Mouse (Mus musculus): ENCODE data around the gene Krt7.

Gene Krt7

DNA sequence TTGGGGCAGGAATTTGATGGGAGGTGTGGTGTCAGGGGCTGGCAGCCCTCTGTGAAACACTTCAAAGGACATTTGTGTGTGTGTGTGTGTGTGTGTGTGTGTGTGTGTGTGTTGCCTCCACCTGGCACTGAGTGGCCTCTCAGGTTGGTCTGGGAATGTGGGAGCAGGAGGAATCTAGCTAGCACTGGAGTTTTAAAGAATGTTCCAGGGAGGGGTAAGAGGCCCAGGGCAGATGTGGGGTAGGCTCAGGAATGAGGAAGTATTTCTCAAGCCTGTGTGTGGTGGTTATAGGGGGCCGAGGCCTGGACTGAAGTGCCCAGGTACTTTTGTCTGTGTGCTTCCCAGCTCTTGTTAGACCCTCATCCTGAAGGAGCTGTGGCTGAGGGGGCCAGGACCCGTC lies at the start of gene Krt7:
TSS of gene Krt7 (plus strand) at position 269 of the 400 bp plus-strand sequence.
- no peak for DNase-seq

DNA sequence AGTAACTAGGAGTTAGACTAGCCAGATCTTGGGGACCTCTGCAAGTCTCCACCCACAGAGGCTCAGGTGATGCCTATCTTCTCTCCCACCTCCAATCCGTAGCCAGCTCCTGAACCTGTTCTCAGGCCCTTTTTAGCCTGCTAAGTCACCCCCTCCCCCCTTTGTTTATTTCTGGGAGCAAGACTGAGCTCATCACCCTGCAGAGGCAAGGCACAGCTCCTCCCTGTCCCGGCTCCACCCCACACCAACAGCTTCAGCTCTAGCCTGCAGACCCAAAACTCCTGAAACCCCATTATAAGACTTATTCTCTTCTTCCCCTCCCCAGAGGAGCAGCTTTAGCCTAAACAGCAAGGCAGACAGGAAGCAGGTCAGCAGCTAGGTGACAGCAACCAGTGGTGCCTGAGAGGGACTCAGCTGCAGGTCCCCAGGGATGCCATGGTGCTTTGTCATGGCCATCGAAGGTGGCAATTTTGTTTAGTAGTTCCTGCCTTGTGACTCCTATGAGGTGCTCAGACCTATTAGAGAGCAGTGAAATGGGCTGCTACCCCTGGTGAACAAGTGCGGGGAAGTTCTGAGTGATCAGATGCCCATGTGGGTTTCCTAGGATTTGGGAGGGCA lies 48.3 kb upstream of the Krt7 start:
- no peak for DNase-seq

DNA sequence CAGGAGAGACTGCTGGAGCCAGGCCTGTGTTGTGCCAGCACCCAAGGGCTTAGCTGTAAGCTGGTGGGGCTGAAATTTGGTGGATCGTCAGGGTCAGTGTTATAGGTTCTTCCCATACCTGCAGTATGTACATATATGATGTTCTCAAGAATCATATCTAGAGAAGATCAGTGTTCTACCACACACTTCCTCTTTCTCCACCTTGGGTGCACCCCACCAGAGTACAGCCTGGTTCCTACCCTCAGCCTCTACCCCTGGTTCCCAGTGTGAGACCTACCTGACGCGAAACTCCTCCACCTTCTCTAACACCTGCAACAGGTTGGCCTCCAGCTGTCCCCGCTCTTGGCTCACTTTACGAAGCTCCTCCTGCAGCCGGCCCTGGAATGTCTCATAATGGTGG lies 46.9 kb upstream of the Krt7 start:
- DNase-seq: no peak

DNA sequence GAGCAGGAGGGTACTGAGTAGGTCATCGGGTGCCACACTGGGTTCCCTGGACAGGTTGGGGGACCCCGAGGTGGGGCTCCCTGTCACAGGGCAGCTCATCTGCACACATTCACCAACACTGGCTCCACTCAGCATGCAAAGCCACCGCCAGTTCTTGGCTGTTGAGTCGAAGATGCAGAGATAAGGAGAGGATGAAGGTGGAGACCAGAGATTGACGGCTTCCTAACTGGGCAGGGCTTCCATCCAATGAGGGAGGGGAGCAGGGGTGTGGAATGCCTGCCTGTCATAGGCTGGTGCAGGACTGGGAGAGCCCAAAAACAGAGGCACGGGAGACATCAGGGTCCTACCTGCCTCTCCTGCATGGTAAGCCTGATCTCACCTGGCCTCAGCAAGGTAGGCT lies 46.4 kb upstream of the Krt7 start:
- DNase-seq: no peak

DNA sequence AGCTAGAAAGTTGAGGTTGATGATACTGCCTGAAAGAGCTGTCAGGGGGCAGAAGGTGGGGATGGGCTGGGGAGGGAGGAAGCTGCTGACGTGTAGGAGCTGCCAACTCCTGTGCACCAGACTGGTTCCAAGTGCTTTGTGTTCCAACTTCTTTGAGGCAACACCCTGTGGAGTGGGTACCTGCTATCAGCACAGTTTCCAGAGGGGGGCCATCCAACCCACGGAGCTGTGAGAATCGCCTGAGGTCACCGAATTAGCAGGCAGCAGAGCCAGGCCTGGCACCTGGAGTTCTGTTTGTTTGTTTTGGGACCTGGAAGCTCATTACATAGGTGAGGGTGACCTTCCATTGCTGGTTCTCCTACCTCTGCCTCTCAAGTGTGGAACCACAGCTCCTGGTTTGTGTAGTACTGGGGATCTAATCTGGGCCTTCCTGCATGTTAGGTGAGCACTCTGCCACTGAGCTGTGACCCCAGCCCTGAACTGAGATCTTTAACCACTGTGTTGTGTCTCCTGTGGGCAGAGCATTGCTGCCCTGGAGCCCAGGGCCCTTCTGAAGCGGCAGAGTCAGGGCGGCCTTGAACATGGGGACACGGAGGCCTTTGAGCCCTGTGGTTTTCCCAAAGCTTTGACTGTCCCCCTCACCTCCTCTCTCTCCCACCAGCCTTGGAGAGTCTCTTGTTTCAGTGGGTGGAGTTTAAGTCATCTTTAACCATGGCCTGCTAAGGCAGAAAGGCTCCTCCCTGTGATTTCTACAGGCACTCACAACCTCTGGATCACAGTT lies 45.8 kb upstream of the Krt7 start:
- DNase-seq: peak; percentile 17

DNA sequence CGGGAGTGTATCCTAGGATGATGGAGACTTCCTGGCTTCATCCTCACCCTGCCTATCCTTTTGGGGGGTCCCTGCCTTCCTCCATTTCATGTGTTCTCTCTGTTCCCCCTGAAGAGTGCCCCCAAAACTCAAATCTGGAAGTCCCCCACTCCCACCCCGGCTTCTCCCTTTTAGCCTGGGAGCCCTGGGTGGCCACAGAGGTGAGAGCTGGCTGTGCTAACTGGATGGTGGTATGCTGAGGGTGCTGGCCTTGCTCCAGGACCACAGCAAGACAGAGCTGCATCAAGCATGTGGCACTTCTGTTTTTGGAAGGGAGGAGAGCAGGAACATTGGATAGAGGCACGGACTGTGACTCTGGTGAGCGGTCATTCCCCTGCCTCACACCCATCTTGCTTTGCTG lies 45.1 kb upstream of the Krt7 start:
- no peak for DNase-seq

DNA sequence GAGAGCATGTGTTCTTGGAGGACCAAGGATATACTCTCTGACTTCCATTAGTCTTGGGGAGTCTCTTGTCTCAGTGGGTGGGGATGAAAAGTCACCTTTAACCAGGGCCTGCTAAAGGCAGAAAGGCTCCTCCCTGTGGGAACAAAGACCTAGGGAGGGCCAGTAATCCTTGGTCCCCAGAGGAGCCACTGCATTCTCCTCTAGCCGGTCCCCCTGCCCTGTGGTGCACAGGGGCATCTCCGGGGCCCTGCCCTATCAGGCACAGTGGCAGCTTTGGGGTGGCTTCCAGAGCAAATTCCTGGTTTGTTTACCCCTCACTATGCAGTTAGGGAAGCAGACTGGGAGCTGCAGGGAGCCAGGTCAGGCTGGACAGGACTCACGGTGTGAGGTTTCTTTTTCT lies 44.4 kb upstream of the Krt7 start:
- DNase-seq: no peak

DNA sequence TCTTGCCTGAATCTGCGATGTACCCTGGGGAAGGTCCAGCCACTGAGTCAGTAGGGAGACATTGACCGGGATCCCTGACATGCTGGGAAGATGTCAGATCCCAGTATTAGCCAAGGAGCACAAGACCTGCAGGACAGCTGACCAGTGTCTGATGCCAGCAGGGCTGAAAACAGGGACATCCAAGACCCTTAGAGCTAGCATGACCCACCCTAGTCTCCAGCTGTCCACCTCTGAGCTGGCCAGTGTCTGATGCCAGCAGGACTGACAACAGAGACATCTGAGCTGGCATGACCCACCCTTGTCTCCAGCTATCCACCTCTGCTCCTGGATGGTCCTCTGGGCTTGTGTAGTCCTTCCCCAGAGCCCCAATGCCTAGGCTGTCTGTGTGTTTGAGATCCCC lies 43.9 kb upstream of the Krt7 start:
- no peak for DNase-seq

DNA sequence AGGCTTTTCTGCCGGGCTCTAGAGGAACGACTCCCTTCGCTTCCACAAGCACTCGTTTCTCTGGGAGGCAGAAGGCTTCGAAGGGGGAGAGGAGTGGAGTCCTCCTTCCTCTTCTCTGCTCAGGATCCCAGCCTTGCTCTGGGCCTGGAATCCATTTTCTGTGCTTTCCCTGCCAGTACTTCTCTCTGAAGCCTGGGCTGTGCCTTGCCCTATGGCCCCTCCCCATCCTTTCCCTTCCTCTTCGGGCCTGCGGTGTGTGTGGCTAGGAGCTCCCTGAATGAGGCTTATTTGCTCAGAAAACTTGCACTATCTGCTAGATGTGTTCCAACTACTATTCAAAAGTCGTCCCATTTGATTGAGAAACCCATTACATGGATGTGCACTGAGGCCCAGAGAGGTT lies 43.3 kb upstream of the Krt7 start:
- DNase-seq: no peak

DNA sequence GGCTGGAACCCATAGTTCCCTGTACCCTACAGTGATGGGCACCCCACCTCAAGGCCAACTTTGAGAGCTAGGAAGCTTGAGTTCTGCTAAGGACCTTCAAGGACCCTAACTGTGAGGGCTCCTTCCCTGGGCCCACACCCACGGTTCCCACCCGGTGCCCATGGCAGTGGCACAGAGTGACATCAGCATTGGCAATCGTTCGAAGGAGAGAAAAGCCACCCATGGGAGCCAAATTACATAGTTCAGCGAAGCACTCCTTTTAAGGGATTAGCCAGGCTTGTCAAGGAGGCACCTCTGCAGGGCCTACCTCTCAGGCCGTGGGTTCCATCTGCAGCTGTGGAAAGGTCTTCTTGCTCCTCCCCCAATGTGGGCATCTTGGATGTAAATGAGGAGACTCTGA lies 42.8 kb upstream of the Krt7 start:
- DNase-seq: no peak

DNA sequence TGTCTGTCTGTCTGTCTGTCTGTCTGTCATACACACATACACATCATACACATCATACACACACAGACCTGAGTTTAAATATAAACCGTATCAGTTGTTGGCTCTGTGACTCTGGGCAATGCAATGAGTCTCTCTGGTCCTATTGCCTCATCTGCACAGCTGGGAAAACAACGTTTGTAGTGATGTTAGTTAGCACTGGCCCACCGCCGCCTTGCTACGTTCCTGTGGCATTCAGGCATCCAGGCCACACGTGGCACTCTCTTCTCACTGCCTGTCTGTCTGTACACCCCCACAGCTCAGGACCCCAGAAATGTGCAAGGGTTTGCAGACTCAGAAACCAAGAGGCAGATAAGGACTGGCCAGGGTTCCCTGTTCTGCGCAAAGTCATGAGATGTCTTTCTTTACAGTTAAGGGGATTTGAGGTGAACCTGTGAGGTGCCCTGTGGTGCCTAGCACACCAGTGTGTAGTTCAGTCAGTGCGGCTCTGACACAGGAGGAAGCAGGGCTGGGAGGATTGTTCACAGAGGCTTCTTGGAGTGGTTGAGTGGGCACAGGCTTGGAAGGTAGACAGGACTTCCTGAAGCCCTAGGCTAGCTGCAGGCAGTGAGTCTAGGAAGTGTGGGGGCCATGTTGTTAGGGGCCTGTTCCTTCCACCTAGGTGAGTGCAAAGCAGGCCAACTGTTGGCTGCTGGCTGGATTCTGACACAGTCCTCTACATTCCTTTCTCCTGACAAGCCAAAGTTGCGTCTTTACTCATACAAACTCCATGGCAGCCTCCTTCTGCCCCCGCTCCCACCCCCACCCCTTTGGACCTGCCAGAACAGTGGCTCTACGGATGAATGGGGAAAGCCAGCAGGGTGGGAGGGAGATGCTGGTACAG lies 42.1 kb upstream of the Krt7 start:
- DNase-seq: no peak

DNA sequence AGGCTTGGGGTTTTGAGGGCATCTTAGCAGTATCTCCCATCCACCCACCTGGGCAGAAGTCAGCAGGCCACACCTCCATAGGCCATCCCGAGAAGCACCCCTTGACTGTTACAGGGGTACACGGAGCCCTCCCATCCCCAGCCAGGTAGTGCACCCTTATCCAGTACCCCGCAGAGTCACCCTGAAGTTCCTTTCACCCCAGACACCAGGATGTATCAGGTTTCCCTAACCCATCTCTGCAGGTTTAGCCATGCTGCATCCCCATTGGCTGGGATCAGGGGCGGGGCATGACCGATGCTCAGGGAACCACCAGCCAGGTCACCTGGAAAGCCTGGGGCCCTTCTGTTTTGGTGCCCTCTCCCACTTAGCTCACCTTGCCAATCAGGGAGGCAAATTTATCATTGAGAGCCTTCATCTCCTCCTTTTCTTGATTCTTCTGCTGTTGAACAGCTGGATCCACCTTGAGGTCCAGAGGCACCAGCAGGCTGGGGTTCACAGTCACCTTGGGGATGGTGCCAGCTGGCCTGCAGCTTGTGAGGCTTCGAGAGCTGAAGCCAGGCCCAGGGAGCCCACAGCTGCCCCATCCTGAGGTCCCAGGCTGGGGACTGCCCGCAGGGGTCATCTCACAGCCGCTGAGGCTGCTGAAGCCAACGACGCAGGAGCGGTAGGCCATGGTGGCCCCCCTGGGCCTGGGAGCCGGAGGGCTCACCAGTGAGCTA lies 41.3 kb upstream of the Krt7 start:
- no peak for DNase-seq

DNA sequence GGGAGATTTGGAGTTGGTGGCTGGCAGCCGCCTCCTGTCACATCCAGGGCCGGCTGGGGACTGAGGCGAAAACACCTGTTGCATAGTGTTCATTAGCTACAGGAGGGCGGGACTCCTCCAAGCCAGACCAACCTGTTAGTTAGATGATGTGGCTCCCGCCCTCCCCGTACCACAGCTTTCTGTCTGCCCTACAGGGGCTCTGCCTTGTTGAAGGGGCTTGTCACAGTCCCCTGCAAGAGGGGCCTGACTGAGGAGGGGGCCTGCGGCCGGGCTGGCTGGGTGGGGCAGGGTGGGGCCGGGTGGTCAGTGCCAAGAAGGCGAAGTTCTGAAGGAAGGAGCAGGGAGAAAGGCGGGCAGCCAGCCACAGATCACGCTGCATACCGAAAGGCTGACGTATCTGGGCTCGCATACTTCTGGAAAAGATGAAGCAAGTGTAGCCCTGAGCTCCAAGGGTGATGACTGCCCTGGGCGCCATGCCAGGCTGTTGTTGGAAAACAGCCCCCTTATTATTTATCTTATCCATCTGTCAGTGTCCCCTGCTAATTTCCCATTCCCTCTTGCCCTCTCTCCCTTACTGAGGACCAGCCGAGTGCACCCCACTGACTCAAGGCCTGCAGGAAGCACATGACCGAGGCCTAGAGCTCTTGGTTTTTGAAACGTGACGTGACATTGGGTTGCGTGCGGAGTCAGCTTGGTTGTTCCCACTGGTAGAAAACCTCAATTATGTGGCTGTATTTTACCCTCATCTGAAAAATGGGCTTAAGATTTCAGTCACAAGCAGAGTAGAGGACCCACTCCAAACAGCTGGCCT lies 40.5 kb upstream of the Krt7 start, which contains the start of gene Krt80:
TSS of gene Krt80 (minus strand) at position 62 of the 811 bp plus-strand sequence.
- no peak for DNase-seq

DNA sequence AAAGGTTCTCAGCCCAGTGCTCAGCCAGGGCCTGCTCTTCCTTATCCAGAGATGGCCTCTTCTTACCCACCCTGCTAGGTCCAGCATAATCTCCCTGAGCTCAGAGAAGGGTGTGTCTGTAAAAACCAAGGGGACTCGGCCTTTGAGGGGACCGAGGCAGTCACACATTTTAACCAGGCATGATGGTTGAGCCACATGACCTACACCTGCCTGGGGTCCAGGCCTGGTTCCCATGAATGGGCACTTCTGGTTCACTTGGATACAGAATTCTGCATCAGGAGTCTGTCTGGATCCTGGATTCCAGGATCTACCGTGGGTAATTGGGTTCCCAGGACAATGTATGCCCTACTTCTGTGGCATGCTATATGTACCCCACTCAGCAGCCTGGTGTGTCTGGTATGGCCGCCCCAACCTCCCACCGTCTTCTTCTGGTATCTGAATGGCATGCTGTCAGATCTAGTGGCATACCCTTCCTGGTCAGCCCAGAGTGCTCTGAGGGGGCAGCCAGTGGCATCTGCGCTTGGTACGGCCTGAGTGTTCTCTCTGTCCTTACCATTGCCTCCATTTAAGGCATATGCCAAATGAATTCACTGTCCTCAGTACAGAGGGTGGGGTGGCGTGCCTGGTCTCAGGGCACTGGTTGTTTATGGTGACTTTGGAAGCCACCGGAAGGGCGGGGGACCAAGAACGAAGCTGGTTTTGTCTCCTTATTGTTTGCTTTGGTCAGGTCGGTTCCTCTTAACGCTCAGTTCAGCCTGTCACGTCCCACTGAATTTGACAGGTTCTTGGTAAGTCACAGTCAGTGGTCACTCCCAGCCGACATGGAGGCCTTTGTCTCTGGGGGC lies 39.5 kb upstream of the Krt7 start:
- DNase-seq: no peak

DNA sequence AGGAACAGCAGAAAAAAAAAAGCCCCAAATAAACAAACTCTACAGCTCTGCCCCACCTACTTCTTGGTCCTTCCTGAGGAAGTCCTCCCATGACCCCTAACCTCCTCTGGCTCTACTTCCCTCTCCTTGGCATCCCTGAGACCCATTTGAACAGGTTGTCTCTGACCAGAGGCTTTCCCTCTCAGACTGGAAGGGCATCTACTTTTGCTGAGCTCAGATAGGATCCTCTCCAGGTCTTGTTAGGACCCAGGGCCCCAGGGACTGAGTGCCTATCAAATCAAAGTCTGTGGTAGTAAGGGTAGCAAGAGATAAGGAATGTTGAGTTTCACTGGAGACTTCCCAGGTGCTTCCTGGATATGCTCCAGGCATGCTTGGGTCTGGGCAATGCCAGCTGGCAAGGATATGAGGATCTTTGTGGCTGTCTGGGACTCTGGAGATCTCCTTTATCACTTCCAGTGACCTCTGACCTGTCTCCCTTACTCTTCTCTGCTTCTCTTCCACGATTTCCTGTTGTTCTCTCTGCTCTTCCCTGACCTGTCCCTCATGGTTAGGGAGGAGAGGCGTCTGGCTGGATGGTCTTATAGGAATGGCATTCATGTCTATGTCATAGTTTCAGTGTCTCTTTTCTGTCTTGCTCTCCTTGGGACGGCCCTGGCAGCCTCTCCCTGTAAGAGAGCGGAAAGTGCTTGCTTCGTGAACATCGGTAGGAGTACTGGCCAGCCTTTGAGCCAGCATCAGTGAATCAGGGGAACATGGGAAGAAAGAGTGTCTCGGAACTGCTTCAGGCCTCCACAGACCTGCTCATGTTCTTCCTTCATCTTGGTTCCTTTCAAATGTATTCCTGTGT lies 38.5 kb upstream of the Krt7 start:
- DNase-seq: no peak

DNA sequence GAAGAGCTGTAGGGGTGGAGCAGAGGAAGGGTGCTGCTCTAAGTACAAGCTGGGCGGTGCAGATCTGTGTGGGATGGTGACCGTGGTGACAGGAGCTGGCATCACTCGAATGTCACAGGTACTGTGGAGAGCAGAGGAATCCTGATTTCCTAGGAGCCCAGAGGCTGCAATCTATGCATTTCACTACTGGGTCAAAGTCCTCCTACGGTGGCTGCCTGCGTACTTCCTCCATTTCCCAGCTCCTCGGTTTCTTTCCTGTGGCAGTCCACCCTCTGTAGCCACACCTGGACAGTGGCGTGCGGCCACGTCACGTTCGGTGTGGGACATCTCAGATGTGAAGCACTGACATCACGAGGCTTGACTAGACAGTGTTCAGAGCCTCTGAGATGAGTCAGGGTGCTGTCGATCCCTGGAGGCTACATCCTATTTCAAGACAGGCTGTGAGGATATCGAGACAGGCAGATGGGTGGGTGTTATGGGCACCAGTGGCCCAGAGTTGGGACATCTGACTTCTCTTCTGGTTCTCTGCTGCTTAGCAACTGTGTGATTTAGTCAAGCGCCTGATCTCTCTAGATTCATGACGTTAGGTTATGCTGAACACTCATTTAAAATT lies 37.5 kb upstream of the Krt7 start:
- DNase-seq: no peak

DNA sequence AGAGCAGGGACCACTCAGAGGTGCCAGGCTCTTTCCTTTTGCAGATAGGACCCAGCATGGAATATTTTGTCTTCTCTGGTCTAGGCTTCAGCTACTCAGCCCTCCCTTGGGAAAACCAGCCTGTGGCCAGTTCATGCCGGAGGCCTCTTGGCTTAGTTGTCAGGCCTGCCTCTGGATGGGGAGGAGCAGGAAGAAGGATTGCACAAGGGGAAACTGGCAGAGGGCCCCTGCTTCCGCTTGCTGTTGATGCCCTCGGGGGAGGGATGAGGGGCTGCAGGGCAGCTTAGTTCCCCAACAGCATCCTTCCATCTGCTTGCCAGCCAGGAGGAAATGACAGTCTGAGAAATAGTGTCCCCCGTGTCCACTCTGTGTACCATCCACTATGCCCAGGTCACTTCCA lies 36.0 kb upstream of the Krt7 start:
- no peak for DNase-seq

DNA sequence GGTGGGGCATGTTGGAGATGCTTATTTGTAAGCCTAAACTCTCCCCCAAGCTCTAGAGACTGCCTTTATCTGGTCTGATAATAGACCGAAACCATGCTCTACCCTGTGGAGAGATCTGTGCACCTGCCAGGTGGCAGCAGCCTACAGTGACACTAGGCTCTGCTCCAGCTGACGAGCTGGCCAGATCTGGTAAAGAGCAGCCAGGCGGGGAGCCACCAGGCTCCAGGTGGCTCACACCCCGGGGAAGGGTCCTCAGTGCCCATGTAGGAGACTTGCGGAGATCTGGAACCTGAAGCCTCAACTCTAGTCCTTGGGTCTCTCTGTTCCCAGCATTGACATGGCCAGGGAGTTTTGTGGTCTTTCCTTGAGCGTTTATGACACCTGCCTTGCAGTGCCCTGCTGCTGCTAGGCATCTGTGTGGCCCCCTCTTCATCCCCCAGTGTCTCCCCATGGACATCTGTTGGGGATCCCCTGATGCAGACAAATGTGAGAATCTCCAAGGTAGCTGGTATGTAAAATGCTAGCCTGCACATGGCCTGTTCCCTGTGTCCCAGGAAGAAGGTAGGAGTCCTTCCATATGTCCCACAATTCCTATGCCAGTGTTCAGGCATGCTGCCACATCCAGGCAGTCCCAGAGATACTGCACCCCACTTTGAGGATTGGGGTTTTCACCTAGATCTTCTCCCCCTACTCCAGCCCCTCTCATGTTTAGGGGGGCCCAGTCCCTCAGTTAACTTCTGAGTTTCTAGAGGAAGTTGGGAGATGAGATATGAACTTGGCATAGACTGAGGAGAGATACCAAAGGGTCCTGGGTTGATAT lies 34.7 kb upstream of the Krt7 start:
- no peak for DNase-seq

DNA sequence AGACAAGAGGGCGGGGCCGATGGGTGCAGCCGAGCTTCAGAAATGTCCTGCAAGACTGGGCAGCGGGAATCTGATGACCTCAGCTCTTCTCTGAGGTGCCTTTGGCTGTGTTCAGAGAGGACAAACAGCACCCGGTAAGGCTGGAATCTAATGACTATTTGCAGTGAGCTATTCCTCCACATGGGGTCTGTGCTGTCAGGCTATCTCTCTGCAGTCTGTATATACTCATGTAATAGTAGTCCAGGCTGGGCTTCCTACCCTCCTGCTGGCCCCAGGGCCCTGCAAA lies 34.1 kb upstream of the Krt7 start:
- no peak for DNase-seq

Data from embryo, embryonic 11 days (tissue).